Mouse (Mus musculus): Measurements from ENCODE around the gene Gimap5. TPM values are rescaled to one million over a fixed set of nuclear protein-coding genes. Genes with fewer than 3 reads are reported as not detected.

Gimap5 gene
- polyA plus RNA-seq, 1 experiment from 2014 or later, result 0.83 TPM

DNA sequence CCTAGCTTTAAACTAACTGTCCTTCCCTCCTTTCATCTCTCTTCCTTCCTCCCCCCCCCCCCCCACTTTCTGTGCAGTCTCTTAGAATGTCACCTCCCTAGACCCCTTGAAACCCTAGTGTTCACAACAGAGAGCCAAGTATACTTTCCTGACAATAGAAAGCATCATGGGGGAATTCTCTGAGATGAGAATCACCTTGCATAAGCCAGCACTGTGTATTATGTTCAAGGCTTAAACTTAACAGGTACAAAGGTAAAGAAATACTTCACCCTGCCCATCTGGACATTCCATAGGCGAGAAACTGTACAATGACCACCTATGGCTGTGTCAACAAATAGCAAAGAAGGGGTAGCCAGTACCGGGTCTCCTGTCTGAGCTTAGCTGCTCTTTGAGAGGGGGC, 507 bp upstream of the Gimap5 start:
- Histone ChIP-seq H3K27me3 (ENCODE audit: control insufficient read depth, insufficient read depth, low read length) (peaks cover 13% of the 10 kb centered on the region), H3K27ac (ENCODE audit: low read depth, low read length) (no peak overlapping the region), H3K36me3 (ENCODE audit: control insufficient read depth, insufficient read depth, low read length) (no peaks in the 10 kb centered on the region), H3K4me1 (ENCODE audit: control insufficient read depth, insufficient read depth, low read length) (no peaks in the 10 kb centered on the region), H3K4me2 (no peak overlapping the region), H3K9me3 (ENCODE audit: control insufficient read depth, low read length) (no peaks in the 10 kb centered on the region), H3K4me3 (ENCODE audit: low read depth, low read length) (no peak overlapping the region), H3K9ac (ENCODE audit: low read length) (no peak overlapping the region)
- no peak for ATAC-seq (ENCODE audit: low FRiP score)
- no peak for DNase-seq (ENCODE audit: low spot score, missing footprints)
- WGBS, result 60% methylated on average over 2 of the region's 2 CpGs

DNA sequence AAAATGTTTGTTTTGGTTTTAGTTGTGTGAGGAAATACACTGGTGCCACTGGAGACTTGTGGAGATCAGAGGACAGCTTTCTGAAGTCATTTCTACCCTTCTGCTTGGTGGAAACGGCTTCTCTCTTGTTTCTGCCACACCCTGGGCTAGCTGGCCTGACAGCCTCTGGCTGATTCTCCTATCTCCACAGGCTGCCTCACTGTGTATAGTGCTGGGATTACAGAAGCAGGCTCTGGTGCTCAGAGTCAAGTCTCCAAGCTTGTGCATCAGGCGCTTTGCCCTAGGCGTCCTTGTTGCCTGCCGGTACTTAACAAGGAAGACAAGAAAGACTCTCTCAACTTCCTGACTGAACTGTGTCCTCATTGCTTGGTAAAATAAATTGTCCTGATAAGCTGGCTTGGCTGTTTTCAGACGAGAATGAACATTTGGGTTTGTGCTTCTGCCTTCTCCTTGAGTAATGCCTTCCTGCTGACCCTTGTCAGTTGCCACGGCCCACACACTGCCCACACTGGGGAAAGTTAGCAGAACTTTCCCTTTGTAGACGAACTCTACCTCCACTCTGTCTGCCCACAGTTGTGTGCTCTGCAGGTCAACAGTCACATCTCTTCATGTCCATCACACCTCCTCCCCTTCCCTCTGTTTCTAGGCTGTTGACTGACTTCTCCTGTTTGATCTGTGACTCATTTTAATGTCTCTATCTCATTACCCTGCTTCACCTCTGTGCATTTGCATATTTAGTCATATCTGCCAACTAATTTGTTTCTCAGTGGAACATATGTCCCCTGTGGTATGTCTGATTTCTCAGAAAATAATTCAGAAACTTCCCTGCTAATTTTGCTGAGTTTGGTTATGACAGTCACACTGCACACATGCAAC, 1.3 kb downstream of the Gimap5 start:
- no peaks in the 10 kb centered on the region for H3K36me3 ChIP-seq (ENCODE audit: control insufficient read depth, insufficient read depth, low read length)
- H3K27ac ChIP-seq (ENCODE audit: low read depth, low read length), result no peak overlapping the region
- no peak overlapping the region for H3K9ac ChIP-seq (ENCODE audit: low read length)
- ATAC-seq (ENCODE audit: low FRiP score), result no peak
- H3K9me3 ChIP-seq (ENCODE audit: control insufficient read depth, low read length), result no peaks in the 10 kb centered on the region
- 76% methylated on average over 7 of the region's 7 CpGs for WGBS
- no peaks in the 10 kb centered on the region for H3K4me1 ChIP-seq (ENCODE audit: control insufficient read depth, insufficient read depth, low read length)
- no peak for DNase-seq (ENCODE audit: low spot score, missing footprints)
- no peak overlapping the region for H3K4me3 ChIP-seq (ENCODE audit: low read depth, low read length)
- no peak overlapping the region for H3K4me2 ChIP-seq
- peaks cover 8% of the 10 kb centered on the region for H3K27me3 ChIP-seq (ENCODE audit: control insufficient read depth, insufficient read depth, low read length)

DNA sequence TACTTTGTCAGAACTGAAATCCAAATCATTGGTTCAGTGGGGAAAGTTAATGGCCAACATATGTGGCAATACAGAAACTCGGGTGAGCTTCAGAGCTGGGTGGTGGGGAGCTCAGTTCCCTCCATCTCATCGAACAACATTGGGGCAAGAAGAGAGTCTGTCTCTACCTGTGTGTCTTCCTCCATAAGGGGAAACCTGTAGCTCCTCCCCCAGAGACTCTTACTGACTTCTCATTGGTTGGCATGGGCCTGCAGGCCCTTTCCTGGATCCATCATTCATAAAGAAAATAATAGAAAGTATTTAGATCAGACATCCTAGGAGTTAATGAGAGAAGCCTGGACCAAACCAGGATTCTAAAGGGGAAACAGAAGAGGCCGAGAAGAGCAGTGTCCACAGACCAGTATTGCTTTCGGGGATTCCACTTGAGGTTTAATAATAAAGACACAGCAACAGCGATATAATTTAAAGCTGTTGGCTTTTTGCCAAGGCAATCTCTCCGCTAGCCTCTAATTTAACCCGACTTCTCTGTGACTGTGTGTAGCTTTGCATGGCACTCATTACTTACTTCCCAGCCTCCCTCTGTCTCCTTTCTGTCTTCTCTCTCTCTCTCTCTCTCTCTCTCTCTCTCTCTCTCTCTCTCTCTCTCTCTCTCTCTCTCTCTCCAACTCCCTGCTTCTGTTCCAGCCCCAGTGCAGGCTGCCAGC, 17.7 kb downstream of the Gimap5 start:
- Histone ChIP-seq H3K9me3 (ENCODE audit: control insufficient read depth, low read length) (no peaks in the 10 kb centered on the region), H3K4me3 (ENCODE audit: low read depth, low read length) (no peak overlapping the region), H3K9ac (ENCODE audit: low read length) (no peak overlapping the region), H3K4me1 (ENCODE audit: control insufficient read depth, insufficient read depth, low read length) (no peaks in the 10 kb centered on the region), H3K36me3 (ENCODE audit: control insufficient read depth, insufficient read depth, low read length) (no peaks in the 10 kb centered on the region), H3K27me3 (ENCODE audit: control insufficient read depth, insufficient read depth, low read length) (no peaks in the 10 kb centered on the region), H3K27ac (ENCODE audit: low read depth, low read length) (no peak overlapping the region), H3K4me2 (no peak overlapping the region)
- WGBS, result 87% methylated on average over 7 of the region's 7 CpGs
- ATAC-seq (ENCODE audit: low FRiP score), result no peak
- no peak for DNase-seq (ENCODE audit: low spot score, missing footprints)

DNA sequence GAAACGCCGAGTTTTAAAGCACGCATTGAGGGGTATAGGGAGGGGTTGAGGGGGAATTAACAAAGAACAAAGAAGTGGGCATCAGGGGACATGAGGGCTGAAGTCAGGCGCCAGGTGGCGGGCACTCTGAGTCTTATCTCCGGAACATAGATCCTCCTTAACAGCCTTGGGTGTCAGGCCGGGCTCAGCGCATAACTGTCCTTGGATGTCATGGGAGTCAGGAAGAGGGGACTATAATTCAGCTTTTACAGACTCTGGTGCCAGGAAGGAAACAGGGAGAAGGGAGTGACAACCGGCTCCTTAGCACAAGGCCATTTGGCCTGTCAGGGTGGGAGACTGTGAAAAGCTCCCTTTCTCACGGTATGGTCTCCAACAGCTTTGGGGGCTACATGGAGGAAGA, 18.5 kb downstream of the Gimap5 start:
- Histone ChIP-seq H3K4me3 (ENCODE audit: low read depth, low read length) (no peak overlapping the region), H3K27me3 (ENCODE audit: control insufficient read depth, insufficient read depth, low read length) (no peaks in the 10 kb centered on the region), H3K9ac (ENCODE audit: low read length) (no peak overlapping the region), H3K27ac (ENCODE audit: low read depth, low read length) (no peak overlapping the region), H3K4me2 (no peak overlapping the region), H3K36me3 (ENCODE audit: control insufficient read depth, insufficient read depth, low read length) (no peaks in the 10 kb centered on the region), H3K4me1 (ENCODE audit: control insufficient read depth, insufficient read depth, low read length) (no peaks in the 10 kb centered on the region), H3K9me3 (ENCODE audit: control insufficient read depth, low read length) (no peaks in the 10 kb centered on the region)
- ATAC-seq (ENCODE audit: low FRiP score) (no peak), DNase-seq (ENCODE audit: low spot score, missing footprints) (no peak)
- 95% methylated on average over 10 of the region's 10 CpGs for WGBS

DNA sequence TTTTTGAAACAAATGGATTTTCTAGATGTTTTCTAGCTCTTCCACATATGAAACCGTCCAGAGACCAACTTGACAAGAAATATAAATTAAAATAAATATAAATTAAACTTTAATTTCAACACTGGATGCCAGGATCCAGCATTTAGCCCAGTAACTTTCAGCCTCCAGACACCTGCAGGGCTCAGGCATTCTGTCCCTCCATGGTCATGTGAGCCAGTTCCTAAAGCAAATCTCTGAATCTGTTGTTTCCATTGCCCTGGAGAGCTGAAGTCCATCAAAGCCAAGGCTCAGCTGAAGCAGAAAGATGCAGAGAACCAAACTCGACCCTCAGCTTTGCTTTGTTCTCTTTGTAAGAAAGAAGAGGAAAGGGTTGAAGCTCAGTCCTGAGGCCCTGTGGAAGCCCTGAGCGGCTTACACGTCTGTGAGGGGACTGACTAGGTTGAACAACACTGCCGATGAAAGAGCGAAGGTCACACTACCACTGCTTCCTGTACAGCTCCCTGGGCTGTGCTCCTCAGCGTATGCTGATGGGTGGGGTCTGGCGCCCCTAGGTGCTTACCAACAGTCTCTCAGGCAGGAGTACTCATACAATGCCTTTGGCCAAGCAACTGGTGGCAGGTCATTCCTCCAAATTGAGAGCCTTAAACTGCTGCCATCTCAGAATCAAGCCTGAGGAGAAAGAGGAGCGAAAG, 22.3 kb downstream of the Gimap5 start:
- no peaks in the 10 kb centered on the region for H3K27me3 ChIP-seq (ENCODE audit: control insufficient read depth, insufficient read depth, low read length)
- WGBS, result 70% methylated on average over 9 of the region's 9 CpGs
- H3K4me1 ChIP-seq (ENCODE audit: control insufficient read depth, insufficient read depth, low read length), result no peaks in the 10 kb centered on the region
- ATAC-seq (ENCODE audit: low FRiP score), result no peak
- H3K9ac ChIP-seq (ENCODE audit: low read length), result no peak overlapping the region
- no peak overlapping the region for H3K4me3 ChIP-seq (ENCODE audit: low read depth, low read length)
- H3K4me2 ChIP-seq, result no peak overlapping the region
- no peak for DNase-seq (ENCODE audit: low spot score, missing footprints)
- no peak overlapping the region for H3K27ac ChIP-seq (ENCODE audit: low read depth, low read length)
- H3K9me3 ChIP-seq (ENCODE audit: control insufficient read depth, low read length), result no peaks in the 10 kb centered on the region
- no peaks in the 10 kb centered on the region for H3K36me3 ChIP-seq (ENCODE audit: control insufficient read depth, insufficient read depth, low read length)

DNA sequence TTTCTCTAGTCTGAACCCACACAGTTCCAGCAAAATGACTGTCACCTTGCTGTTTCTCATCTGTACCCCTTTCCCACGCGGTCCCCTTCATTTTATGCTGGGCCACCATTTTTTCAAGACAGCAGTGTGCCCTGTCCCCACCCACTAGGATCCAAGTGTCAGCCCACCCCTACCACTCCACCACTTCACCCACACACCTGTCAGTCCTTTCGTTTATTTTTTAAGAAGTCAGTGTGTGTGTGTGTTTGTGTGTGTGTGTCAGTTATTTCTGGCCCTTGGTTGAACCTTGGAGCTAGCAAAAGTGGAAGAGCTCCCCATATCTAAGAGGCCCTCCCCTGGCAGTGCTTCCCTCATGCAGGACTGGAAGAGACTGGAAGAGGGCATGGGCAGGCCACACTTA, 22.9 kb downstream of the Gimap5 start:
- DNase-seq (ENCODE audit: low spot score, missing footprints) (no peak), ATAC-seq (ENCODE audit: low FRiP score) (no peak)
- Histone ChIP-seq H3K4me1 (ENCODE audit: control insufficient read depth, insufficient read depth, low read length) (no peaks in the 10 kb centered on the region), H3K4me3 (ENCODE audit: low read depth, low read length) (no peak overlapping the region), H3K9me3 (ENCODE audit: control insufficient read depth, low read length) (no peaks in the 10 kb centered on the region), H3K4me2 (no peak overlapping the region), H3K27ac (ENCODE audit: low read depth, low read length) (no peak overlapping the region), H3K27me3 (ENCODE audit: control insufficient read depth, insufficient read depth, low read length) (no peaks in the 10 kb centered on the region), H3K9ac (ENCODE audit: low read length) (no peak overlapping the region), H3K36me3 (ENCODE audit: control insufficient read depth, insufficient read depth, low read length) (no peaks in the 10 kb centered on the region)
- WGBS, result 86% methylated on average over 3 of the region's 3 CpGs

DNA sequence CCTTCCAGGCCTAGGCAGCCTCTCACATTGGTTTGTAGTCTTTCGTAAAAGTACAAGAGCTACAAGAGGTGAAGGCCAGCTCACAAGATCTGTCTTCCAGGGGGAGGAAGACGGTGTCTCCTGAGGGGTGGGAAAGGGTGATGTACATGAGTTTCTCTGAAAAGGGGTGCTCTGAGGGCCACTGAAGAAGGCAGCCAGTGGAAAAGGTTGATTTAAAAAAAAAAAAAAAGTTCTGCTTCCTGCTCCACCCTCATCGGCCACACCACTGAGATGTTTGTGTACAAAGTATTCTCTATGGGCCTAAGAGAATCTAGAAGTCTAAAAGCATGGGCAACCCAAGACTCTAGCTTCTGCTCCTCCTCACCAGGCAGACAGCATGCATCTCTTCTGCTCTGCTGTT, 24.7 kb downstream of the Gimap5 start, which contains the start of gene Gimap3:
Gene Gimap3 (minus strand): TSS at position 156 of the 400 bp plus-strand sequence.
- H3K36me3 ChIP-seq (ENCODE audit: control insufficient read depth, insufficient read depth, low read length), result no peaks in the 10 kb centered on the region
- H3K9me3 ChIP-seq (ENCODE audit: control insufficient read depth, low read length), result no peaks in the 10 kb centered on the region
- H3K9ac ChIP-seq (ENCODE audit: low read length), result no peak within 1 kb of the TSS
- H3K4me1 ChIP-seq (ENCODE audit: control insufficient read depth, insufficient read depth, low read length), result no peaks in the 10 kb centered on the region
- no peak within 1 kb of the TSS for H3K4me2 ChIP-seq
- no peak within 1 kb of the TSS for H3K27ac ChIP-seq (ENCODE audit: low read depth, low read length)
- no peak within 1 kb of the TSS for H3K4me3 ChIP-seq (ENCODE audit: low read depth, low read length)
- no peaks in the 10 kb centered on the region for H3K27me3 ChIP-seq (ENCODE audit: control insufficient read depth, insufficient read depth, low read length)
- ATAC-seq (ENCODE audit: low FRiP score) (no peak), DNase-seq (ENCODE audit: low spot score, missing footprints) (no peak)
- 96% methylated on average over 3 of the region's 3 CpGs for WGBS

DNA sequence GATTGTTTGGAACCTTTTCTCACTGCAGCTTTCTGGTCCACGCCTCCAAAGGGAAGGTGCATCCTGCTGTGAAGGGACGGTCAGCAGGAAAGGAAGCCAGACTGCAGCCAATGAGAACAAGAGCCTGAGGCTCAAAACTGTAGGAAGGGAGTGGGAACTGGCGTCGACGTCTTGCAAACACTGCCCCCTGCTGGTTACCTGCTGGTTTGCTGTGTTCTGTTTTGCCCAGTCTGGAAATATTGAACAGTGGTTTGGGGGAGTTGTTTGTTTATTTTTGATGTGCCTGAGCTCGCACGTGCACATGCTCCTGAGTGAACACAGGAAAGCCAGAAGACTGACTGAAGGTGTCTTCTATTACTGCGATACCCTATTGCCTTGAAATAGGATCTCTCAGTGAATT, 26.0 kb downstream of the Gimap5 start:
- WGBS, result 13% methylated on average over 8 of the region's 8 CpGs
- ATAC-seq (ENCODE audit: low FRiP score) (peak; percentile 61; the same call in 1 of the 2 replicates), DNase-seq (ENCODE audit: low spot score, missing footprints) (peak; percentile 96)
- H3K4me1 ChIP-seq (ENCODE audit: control insufficient read depth, insufficient read depth, low read length), result no peaks in the 10 kb centered on the region
- no peak overlapping the region for H3K9ac ChIP-seq (ENCODE audit: low read length)
- no peak overlapping the region for H3K4me2 ChIP-seq
- no peaks in the 10 kb centered on the region for H3K9me3 ChIP-seq (ENCODE audit: control insufficient read depth, low read length)
- H3K4me3 ChIP-seq (ENCODE audit: low read depth, low read length), result no peak overlapping the region
- no peak overlapping the region for H3K27ac ChIP-seq (ENCODE audit: low read depth, low read length)
- no peaks in the 10 kb centered on the region for H3K36me3 ChIP-seq (ENCODE audit: control insufficient read depth, insufficient read depth, low read length)
- no peaks in the 10 kb centered on the region for H3K27me3 ChIP-seq (ENCODE audit: control insufficient read depth, insufficient read depth, low read length)

DNA sequence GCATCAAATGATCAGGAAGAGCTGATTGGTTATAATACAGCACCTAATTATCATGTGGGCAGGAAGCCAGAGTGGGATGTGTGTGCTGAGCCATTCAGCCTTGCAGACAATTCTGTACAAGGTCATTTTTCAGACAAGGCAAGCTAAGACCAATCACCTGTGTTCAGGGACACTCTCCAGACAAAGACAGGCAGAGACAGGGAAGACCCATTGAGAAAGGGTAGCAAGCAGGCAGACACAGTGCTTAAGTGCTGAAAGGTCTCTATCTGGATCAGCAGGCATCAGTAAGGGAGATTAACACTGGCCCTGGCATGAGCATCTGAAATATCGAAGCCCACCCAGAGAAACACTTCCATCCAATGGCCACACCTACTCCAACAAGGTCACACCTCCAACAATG, 38.4 kb downstream of the Gimap5 start:
- H3K9ac ChIP-seq (ENCODE audit: low read length), result no peak overlapping the region
- WGBS, result 90% methylated on average over 1 of the region's 1 CpGs
- H3K4me3 ChIP-seq (ENCODE audit: low read depth, low read length), result no peak overlapping the region
- H3K4me1 ChIP-seq (ENCODE audit: control insufficient read depth, insufficient read depth, low read length), result no peaks in the 10 kb centered on the region
- no peaks in the 10 kb centered on the region for H3K9me3 ChIP-seq (ENCODE audit: control insufficient read depth, low read length)
- no peak overlapping the region for H3K27ac ChIP-seq (ENCODE audit: low read depth, low read length)
- no peak overlapping the region for H3K4me2 ChIP-seq
- no peaks in the 10 kb centered on the region for H3K27me3 ChIP-seq (ENCODE audit: control insufficient read depth, insufficient read depth, low read length)
- DNase-seq (ENCODE audit: low spot score, missing footprints) (no peak), ATAC-seq (ENCODE audit: low FRiP score) (no peak)
- no peaks in the 10 kb centered on the region for H3K36me3 ChIP-seq (ENCODE audit: control insufficient read depth, insufficient read depth, low read length)
